Mouse (Mus musculus) midbrain, embryonic 16.5 days (tissue): ENCODE measurements around the gene Sik2. TPM values are rescaled to one million over a fixed set of nuclear protein-coding genes. Genes with fewer than 3 reads are reported as not detected.

ENCODE experiments used
- ATAC-seq: fragments of 200-750 bp; cut with Nextera tagmentation; 2 replicates; pipeline ENCODE4 v1.8.0; 2017; ENCODE audit warnings: moderate TSS enrichment
- H3K27ac ChIP-seq: fragments of 300-500 bp; sonication (generic); 2 replicates; pipeline ENCODE4 v1.5.1; 2014; ENCODE audit warnings: mild to moderate bottlenecking, low read length, mixed read lengths
- H3K27me3 ChIP-seq: fragments of 300-500 bp; sonication (generic); 2 replicates; pipeline ENCODE4 v1.6.1; 2014; ENCODE audit warnings: low read depth, low read length, mixed read lengths; ENCODE audit not compliant: control insufficient read depth, insufficient read depth
- H3K36me3 ChIP-seq: fragments of 300-500 bp; sonication (generic); 2 replicates; pipeline ENCODE4 v1.6.1; 2014; ENCODE audit warnings: mild to moderate bottlenecking, low read length, moderate library complexity, mixed read lengths; ENCODE audit not compliant: control insufficient read depth, insufficient read depth
- H3K4me1 ChIP-seq: fragments of 300-500 bp; sonication (generic); 2 replicates; pipeline ENCODE4 v1.6.1; 2014; ENCODE audit warnings: mild to moderate bottlenecking, low read length, mixed read lengths; ENCODE audit not compliant: control insufficient read depth, insufficient read depth
- H3K4me2 ChIP-seq: fragments of 300-500 bp; sonication (generic); 2 replicates; pipeline ENCODE4 v1.6.1; 2014; ENCODE audit warnings: mild to moderate bottlenecking, low read length, mixed read lengths
- H3K4me3 ChIP-seq: fragments of 300-500 bp; sonication (generic); 2 replicates; pipeline ENCODE4 v1.5.1; 2014; ENCODE audit warnings: low read depth, mild to moderate bottlenecking, low read length, moderate library complexity, mixed read lengths
- H3K9ac ChIP-seq: fragments of 300-500 bp; sonication (generic); 2 replicates; pipeline ENCODE4 v1.6.1; 2014; ENCODE audit warnings: low read depth, low read length, mixed read lengths
- H3K9me3 ChIP-seq: fragments of 300-500 bp; sonication (generic); replicated peaks from 2 replicates; pipeline ENCODE4 v1.6.1; 2014; ENCODE audit warnings: mild to moderate bottlenecking, low read length, mixed read lengths; ENCODE audit not compliant: control insufficient read depth, poor library complexity, severe bottlenecking
- WGBS: fragments of 180-500 bp; shearing (Covaris S2); extraction: QIAGEN DNeasy Blood & Tissue Kit; methylation state at CpG from one replicate; pipeline ENCODE4 v1.1.7; 2014; 5-methylcytosine and 5-hydroxymethylcytosine counted together
- polyA plus RNA-seq: library from polyadenylated mRNA; unstranded; fragments of >200 nt; fragmentation: Nextera tagmentation; extraction: Ambion mirVana; gene quantifications from 2 replicates; pipeline ENCODE4 v1.2.1, GENCODE M21; 2015

The Sik2 gene
- polyA plus RNA-seq, 1 experiment from 2014 or later, result 20.2 TPM

DNA sequence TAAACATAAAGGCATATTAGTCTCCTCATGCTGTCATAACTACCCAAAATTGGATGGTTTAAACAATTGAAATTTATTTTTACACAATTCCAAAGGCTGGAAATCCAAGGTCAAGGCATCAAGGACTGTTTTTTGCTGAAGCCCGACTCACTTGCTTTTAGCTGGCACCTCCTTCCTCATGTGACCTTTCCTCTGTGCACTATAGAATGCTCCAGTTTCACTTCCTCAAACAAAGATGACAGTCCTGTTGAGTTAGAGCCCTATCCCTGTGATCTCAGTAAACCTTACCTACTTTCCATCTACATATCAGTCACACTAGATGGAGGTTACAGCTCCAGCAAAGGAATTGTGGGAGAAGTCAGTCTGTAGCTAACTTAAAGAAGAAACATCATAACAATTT is 21.3 kb upstream of the Sik2 start:
- ATAC-seq, result no peak
- Histone ChIP-seq H3K27me3 (no peaks in the 10 kb centered on the region), H3K9ac (no peak overlapping the region), H3K27ac (no peak overlapping the region), H3K4me2 (no peak overlapping the region), H3K4me3 (no peak overlapping the region), H3K36me3 (no peaks in the 10 kb centered on the region), H3K9me3 (no peaks in the 10 kb centered on the region), H3K4me1 (no peaks in the 10 kb centered on the region)
- 61% methylated on average over 1 of the region's 1 CpGs for WGBS

DNA sequence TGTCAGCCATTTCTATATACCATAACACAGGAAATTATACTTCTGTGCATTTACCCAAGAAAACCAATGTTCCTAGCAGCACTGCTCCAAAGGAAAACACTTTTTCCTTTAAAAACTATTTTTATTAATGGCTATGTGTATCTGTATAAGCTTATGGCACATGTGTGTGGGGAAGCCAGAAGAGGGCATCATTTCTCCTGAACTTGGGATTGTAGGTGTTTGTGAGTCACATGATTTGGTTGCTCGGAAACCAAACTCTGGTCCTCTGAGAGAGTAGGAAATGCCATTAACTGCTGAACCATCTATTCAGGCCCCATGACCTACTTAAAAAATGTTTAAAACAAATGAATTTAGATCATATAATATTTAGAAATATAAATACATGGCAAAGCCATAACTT is 18.1 kb upstream of the Sik2 start:
- Histone ChIP-seq H3K4me3 (no peak overlapping the region), H3K27ac (no peak overlapping the region), H3K9me3 (no peaks in the 10 kb centered on the region), H3K36me3 (no peaks in the 10 kb centered on the region), H3K27me3 (no peaks in the 10 kb centered on the region), H3K9ac (no peak overlapping the region), H3K4me1 (no peaks in the 10 kb centered on the region), H3K4me2 (no peak overlapping the region)
- 86% methylated on average over 1 of the region's 1 CpGs for WGBS
- no peak for ATAC-seq

DNA sequence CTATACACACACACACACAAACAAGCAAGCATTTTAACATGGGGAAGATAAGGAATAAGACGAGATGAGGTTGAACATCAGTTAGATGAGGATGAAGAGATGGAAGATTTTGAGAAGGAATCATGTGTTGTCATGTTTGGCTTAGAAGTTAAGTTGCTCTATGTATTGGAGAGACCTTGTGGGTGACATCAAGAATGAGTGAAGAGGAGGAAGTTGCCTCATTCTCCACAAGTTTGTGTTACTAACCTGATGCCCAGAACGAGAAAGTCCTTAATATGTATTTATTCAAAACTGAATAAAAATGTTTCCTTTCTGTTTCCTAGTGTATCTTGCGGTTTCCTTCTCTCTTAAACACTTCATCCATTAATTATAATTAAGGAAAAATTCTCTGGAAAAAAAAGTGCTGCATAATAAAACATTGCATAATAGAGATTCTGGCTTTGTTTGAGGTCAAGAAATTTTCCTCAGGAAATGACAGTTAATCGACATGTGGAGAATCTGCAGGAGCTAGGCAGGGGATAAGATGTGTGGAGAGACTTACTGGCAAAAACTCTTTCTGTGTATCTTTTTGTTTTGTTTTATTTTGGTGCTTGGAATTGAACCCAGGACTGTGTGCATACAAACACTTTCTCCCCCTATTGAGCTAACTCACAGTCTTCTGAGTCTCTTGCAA is 12.4 kb upstream of the Sik2 start:
- WGBS, result 86% methylated on average over 4 of the region's 4 CpGs
- H3K4me1 ChIP-seq, result no peaks in the 10 kb centered on the region
- H3K4me3 ChIP-seq, result no peak overlapping the region
- H3K27ac ChIP-seq, result no peak overlapping the region
- H3K36me3 ChIP-seq, result no peaks in the 10 kb centered on the region
- no peak overlapping the region for H3K9ac ChIP-seq
- no peaks in the 10 kb centered on the region for H3K27me3 ChIP-seq
- no peaks in the 10 kb centered on the region for H3K9me3 ChIP-seq
- no peak for ATAC-seq
- no peak overlapping the region for H3K4me2 ChIP-seq

DNA sequence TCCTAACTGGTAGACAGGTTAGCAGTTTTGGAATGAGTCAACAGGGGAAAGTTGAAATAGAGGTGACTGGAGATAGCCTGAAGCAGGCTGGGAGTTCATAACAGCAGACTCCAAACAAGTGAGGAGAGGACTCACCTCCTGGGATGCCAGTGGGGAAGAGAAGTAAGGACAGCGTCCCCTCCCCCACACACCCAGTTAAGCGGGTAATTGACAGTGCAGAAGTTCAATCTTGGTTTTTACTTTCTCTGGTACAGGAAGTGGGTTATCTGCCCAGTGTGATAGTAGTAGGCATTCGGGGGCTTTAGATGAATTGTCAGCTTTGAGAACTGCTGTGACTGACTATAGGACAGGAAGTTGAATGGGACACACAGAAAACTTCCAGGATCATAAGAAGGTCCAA is 11.5 kb upstream of the Sik2 start:
- H3K4me1 ChIP-seq, result no peaks in the 10 kb centered on the region
- 85% methylated on average over 3 of the region's 3 CpGs for WGBS
- no peak overlapping the region for H3K27ac ChIP-seq
- no peaks in the 10 kb centered on the region for H3K9me3 ChIP-seq
- H3K27me3 ChIP-seq, result no peaks in the 10 kb centered on the region
- no peak overlapping the region for H3K4me2 ChIP-seq
- no peak overlapping the region for H3K9ac ChIP-seq
- ATAC-seq, result no peak
- no peak overlapping the region for H3K4me3 ChIP-seq
- H3K36me3 ChIP-seq, result no peaks in the 10 kb centered on the region

DNA sequence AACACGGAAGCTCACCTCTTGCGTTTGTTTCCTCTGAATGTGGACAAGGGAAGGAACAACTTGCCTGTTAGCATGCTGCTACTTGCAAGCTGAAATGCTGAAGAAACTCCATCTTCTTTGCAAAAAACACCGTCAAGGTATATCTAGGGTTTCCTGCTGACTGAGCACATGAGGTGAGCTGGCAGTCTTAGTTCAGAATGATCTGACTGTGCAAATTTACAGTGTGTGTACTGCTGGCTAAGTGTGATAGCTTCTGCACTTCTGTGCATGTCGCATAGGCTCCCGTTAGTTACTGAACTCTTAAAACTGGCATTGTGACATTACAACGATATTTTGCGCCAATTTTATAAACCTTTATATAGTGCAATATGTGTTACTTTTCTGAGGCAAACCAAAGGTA is 10.8 kb upstream of the Sik2 start:
- no peaks in the 10 kb centered on the region for H3K9me3 ChIP-seq
- 82% methylated on average over 7 of the region's 7 CpGs for WGBS
- H3K27me3 ChIP-seq, result no peaks in the 10 kb centered on the region
- H3K4me3 ChIP-seq, result no peak overlapping the region
- no peak for ATAC-seq
- H3K27ac ChIP-seq, result no peak overlapping the region
- H3K4me2 ChIP-seq, result no peak overlapping the region
- H3K36me3 ChIP-seq, result no peaks in the 10 kb centered on the region
- no peaks in the 10 kb centered on the region for H3K4me1 ChIP-seq
- H3K9ac ChIP-seq, result no peak overlapping the region

DNA sequence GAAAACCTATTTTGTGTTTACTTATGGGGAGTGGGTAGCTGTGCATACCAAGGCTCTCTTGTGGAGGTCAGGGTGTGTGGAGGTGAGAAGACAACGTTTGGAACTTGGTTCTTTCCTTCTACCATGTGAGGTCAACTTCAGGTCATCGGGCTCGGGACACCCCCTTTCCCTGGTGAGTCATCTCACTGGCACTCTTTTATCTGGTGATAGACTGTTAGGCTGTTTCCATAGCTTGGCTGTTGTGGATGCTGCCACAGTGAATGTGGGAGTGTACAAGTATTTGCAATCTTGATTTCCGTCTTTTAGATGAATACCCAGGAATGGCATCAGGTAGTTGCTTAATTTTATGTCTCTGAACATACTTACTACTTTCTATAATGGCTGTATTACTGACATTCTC is 6.9 kb upstream of the Sik2 start:
- Histone ChIP-seq H3K9me3 (no peaks in the 10 kb centered on the region), H3K27ac (no peak overlapping the region), H3K4me3 (no peak overlapping the region), H3K36me3 (no peaks in the 10 kb centered on the region), H3K4me1 (no peaks in the 10 kb centered on the region), H3K4me2 (no peak overlapping the region), H3K27me3 (no peaks in the 10 kb centered on the region), H3K9ac (no peak overlapping the region)
- WGBS, result 60% methylated on average over 4 of the region's 4 CpGs
- ATAC-seq, result no peak

DNA sequence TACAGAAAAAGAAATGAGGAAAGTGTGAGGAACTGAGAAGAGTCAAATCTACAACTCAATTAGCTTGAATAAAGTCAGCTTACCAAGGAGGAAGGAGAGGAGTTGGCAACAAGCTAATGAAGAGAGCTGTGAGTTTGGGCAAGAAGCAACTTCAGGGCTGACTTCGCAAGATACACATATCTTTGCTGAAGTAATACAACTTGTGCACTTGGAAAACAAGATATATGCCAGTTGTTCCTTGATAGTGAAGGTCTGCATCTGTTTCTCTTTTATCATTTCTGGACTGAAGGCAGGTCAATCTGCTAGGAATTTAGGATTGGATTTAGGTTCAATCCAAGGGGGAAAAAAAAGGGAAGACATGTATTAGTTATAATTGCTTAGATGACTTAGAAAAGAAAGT is 4.8 kb upstream of the Sik2 start:
- Histone ChIP-seq H3K27me3 (no peaks in the 10 kb centered on the region), H3K27ac (no peak overlapping the region), H3K9ac (no peak overlapping the region), H3K36me3 (no peaks in the 10 kb centered on the region), H3K9me3 (no peaks in the 10 kb centered on the region), H3K4me2 (no peak overlapping the region), H3K4me1 (peaks cover 4% of the 10 kb centered on the region), H3K4me3 (no peak overlapping the region)
- ATAC-seq, result no peak
- 92% methylated on average over 1 of the region's 1 CpGs for WGBS

DNA sequence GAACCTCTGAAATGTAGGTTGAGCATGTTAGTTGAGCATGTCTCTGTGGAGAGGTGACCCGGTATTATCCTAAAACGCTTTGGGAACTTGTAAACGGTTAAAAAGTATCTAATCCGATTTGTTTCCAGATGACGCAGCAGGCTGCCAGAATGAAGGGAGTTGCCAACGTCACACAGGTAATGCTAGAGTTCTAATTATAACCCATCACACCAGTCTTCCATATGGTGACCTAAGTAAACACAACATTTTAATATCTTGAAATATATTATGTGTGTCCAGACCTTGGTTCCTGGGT is 730 bp upstream of the Sik2 start:
- ATAC-seq, result no peak
- 3% methylated on average over 6 of the region's 6 CpGs for WGBS

DNA sequence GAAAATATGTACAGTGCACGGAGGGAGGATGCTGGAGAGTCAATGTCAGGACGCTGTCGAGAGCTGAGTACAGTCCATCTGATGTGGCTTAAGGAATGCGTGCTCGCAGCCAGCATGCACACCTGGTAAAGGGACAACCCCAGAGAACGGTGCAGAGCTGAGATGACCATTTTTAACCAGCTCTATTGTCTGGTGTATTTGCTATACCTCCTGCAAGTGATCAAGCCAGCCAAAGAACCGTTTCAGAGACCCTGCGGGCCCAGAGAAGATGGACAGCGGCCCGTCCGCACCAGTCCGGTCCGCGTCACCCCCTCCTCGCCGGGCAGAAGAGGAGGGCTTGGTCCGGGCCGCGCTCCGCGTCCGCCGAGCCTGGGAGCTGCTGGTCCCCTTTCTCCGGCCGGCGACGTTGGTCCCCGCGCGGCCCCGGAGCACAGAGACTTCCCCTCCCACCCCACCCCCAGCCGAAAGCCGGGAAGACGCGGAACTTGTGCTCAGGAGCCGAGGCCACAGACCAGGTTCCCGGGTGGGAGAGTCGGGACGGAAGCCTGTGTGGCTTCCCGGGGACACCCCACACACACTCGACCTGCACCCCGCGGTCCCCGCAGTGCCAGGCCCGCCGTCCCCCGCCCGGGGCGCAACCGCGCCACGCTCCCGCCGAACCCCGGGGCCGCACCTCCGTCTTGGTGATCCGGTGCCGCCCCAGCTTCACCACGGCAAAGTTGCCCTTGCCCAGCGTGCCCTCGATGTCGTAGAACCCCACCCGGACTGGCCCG is 619 bp downstream of the Sik2 start:
- peak overlapping the region; percentile 54 for H3K4me2 ChIP-seq
- H3K27ac ChIP-seq, result peak overlapping the region; percentile 78
- no peaks in the 10 kb centered on the region for H3K27me3 ChIP-seq
- peak; percentile 70 for ATAC-seq
- H3K9me3 ChIP-seq, result no peaks in the 10 kb centered on the region
- H3K4me1 ChIP-seq, result peaks cover 13% of the 10 kb centered on the region
- H3K4me3 ChIP-seq, result peak overlapping the region; percentile 76
- WGBS, result under 1% methylated on average over 55 of the region's 65 CpGs
- no peaks in the 10 kb centered on the region for H3K36me3 ChIP-seq
- H3K9ac ChIP-seq, result peak overlapping the region; percentile 77

More for the DNA sequence above, 730 bp upstream of the Sik2 start:
- no peak overlapping the region for H3K27ac ChIP-seq
- H3K9ac ChIP-seq, result peak overlapping the region; percentile 42; the same call in 1 of the 2 replicates
- H3K4me3 ChIP-seq, result peak overlapping the region; percentile 76
- H3K27me3 ChIP-seq, result no peaks in the 10 kb centered on the region
- peak overlapping the region; percentile 52 for H3K4me2 ChIP-seq
- no peaks in the 10 kb centered on the region for H3K9me3 ChIP-seq
- no peaks in the 10 kb centered on the region for H3K36me3 ChIP-seq
- H3K4me1 ChIP-seq, result peaks cover 13% of the 10 kb centered on the region
